Mouse (Mus musculus) liver, adult (tissue): ENCODE measurements around the gene Atrip.

Experiments
- GATA4 ChIP-seq: IDR thresholded peaks from 2 replicates; pipeline ENCODE4 v1.6.1; 2014; ENCODE audit warnings: mild to moderate bottlenecking, low read length; ENCODE audit not compliant: insufficient replicate concordance

Atrip gene

DNA sequence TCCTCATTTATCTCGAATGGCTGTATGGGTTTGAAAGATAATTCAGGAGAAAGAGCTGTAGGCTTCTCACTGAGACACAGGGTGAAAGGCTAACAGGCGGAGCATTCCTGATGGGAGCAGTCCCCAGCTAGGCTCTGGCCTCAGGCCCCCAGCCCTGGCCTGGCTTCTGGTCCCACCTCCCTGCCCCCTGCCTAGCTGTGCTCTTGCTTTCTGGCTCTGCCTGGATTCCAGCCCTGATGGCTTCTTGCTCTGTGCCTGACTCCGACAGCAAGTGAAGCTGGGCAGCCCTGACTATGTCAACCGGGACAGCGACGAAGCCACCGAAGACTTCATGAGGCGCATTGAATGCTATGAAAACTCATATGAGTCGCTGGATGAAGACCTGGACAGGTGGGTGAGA lies 65.8 kb downstream of the Atrip start:
- TF ChIP-seq GATA4: no peak
